Mouse (Mus musculus) stomach, embryonic 14.5 days (tissue): ENCODE data around the gene Rtl8b. TPM values are rescaled to one million over a fixed set of nuclear protein-coding genes. Genes with fewer than 3 reads are reported as not detected.
"Not testable (repeated sequence)": the region's sequence is repeated elsewhere in the genome, so short reads cannot be mapped to it uniquely, and the experiment has no call there.

ENCODE experiments used
- ATAC-seq: fragments of 200-750 bp; cut with Nextera tagmentation; 2 replicates; pipeline ENCODE4 v1.8.0; 2017; ENCODE audit warnings: low read depth, moderate TSS enrichment; ENCODE audit not compliant: insufficient number of reproducible peaks, insufficient read depth, low FRiP score
- H3K27ac ChIP-seq: fragments of 300-500 bp; sonication (generic); 2 replicates; pipeline ENCODE4 v1.5.1; 2014; ENCODE audit warnings: mild to moderate bottlenecking, low read length, moderate library complexity, mixed read lengths
- H3K27me3 ChIP-seq: fragments of 300-500 bp; sonication (generic); 2 replicates; pipeline ENCODE4 v1.6.1; 2014; ENCODE audit warnings: low read length, control low read depth, mixed read lengths; ENCODE audit not compliant: control insufficient read depth, insufficient read depth
- H3K36me3 ChIP-seq: fragments of 300-500 bp; sonication (generic); 2 replicates; pipeline ENCODE4 v1.6.1; 2014; ENCODE audit warnings: mild to moderate bottlenecking, control low read depth, low read length, moderate library complexity, mixed read lengths; ENCODE audit not compliant: control insufficient read depth, insufficient read depth
- H3K4me1 ChIP-seq: fragments of 300-500 bp; sonication (generic); 2 replicates; pipeline ENCODE4 v1.6.1; 2014; ENCODE audit warnings: low read length, control low read depth, mixed read lengths; ENCODE audit not compliant: control insufficient read depth, insufficient read depth
- H3K4me2 ChIP-seq: fragments of 300-500 bp; sonication (generic); replicated peaks from 2 replicates; pipeline ENCODE4 v1.6.1; 2014; ENCODE audit warnings: low read depth, low read length, control low read depth
- H3K4me3 ChIP-seq: fragments of 300-500 bp; sonication (generic); 2 replicates; pipeline ENCODE4 v1.5.1; 2014; ENCODE audit warnings: low read depth, low read length, control low read depth
- H3K9ac ChIP-seq: fragments of 300-500 bp; sonication (generic); replicated peaks from 2 replicates; pipeline ENCODE4 v1.6.1; 2014; ENCODE audit warnings: low read depth, mild to moderate bottlenecking, control low read depth, low read length, moderate library complexity, mixed read lengths
- H3K9me3 ChIP-seq: fragments of 300-500 bp; sonication (generic); 2 replicates; pipeline ENCODE4 v1.6.1; 2016; ENCODE audit warnings: low read depth, low read length, control low read depth; ENCODE audit not compliant: control insufficient read depth
- WGBS: fragments of 180-500 bp; shearing (Covaris S2); extraction: QIAGEN DNeasy Blood & Tissue Kit; methylation state at CpG from one replicate; pipeline ENCODE4 v1.1.7; 2014; 5-methylcytosine and 5-hydroxymethylcytosine counted together
- polyA plus RNA-seq: library from polyadenylated mRNA; unstranded; fragments of >200 nt; fragmentation: Nextera tagmentation; extraction: Ambion mirVana; gene quantifications from 2 replicates; pipeline ENCODE4 v1.2.1, GENCODE M21; 2014

The Rtl8b gene
- polyA plus RNA-seq, 1 experiment from 2014 or later, result 51.0 TPM

GRCm38 (mm10) chrX:53684676-53685075 lies 14.5 kb upstream of the Rtl8b start:
- H3K4me3 ChIP-seq, H3K27ac ChIP-seq, H3K9me3 ChIP-seq, H3K9ac ChIP-seq, ATAC-seq, H3K36me3 ChIP-seq, H3K4me2 ChIP-seq, H3K27me3 ChIP-seq, H3K4me1 ChIP-seq: not testable (repeated sequence)
- 64% methylated on average over 2 of the region's 4 CpGs for WGBS

- not testable (repeated sequence) for H3K27me3 ChIP-seq, H3K4me3 ChIP-seq, H3K9me3 ChIP-seq, ATAC-seq, H3K4me1 ChIP-seq, H3K27ac ChIP-seq, H3K9ac ChIP-seq, H3K36me3 ChIP-seq, H3K4me2 ChIP-seq
- WGBS, result 32% methylated on average over 3 of the region's 3 CpGs
Observed at GRCm38 (mm10) chrX:53682650-53683049, 12.4 kb upstream of the Rtl8b start.

- H3K9me3 ChIP-seq, H3K4me1 ChIP-seq, H3K4me3 ChIP-seq, H3K9ac ChIP-seq, H3K27ac ChIP-seq, H3K36me3 ChIP-seq, ATAC-seq, H3K4me2 ChIP-seq, H3K27me3 ChIP-seq: not testable (repeated sequence)
- 38% methylated on average over 2 of the region's 2 CpGs for WGBS
Observed at GRCm38 (mm10) chrX:53676943-53677342, 6.7 kb upstream of the Rtl8b start.

GRCm38 (mm10) chrX:53670696-53671095 lies 488 bp upstream of the Rtl8b start:
- Histone ChIP-seq H3K27ac (peak overlapping the region; percentile 39; the same call in 1 of the 2 replicates), H3K4me2 (peak overlapping the region; percentile 25)

GRCm38 (mm10) chrX:53669557-53670270 lies 494 bp downstream of the Rtl8b start:
- not testable (repeated sequence) for H3K27me3 ChIP-seq, H3K36me3 ChIP-seq, H3K4me2 ChIP-seq, H3K9ac ChIP-seq, H3K27ac ChIP-seq, H3K9me3 ChIP-seq, H3K4me1 ChIP-seq
- ATAC-seq, result peak; percentile 56
- WGBS, result no CpG with 5 or more reads among the region's 36 CpGs
- peak overlapping the region; percentile 15; the same call in 1 of the 2 replicates for H3K4me3 ChIP-seq

More at GRCm38 (mm10) chrX:53670696-53671095, 488 bp upstream of the Rtl8b start:
- H3K9me3 ChIP-seq, H3K9ac ChIP-seq, ATAC-seq, H3K27me3 ChIP-seq, H3K4me1 ChIP-seq, H3K36me3 ChIP-seq: not testable (repeated sequence)
- WGBS, result 18% methylated on average over 4 of the region's 4 CpGs
- H3K4me3 ChIP-seq, result peak overlapping the region; percentile 15; the same call in 1 of the 2 replicates

GRCm38 (mm10) chrX:53652917-53653316 lies 17.3 kb downstream of the Rtl8b start:
- H3K9ac ChIP-seq, H3K4me3 ChIP-seq, H3K36me3 ChIP-seq, H3K27ac ChIP-seq, H3K4me2 ChIP-seq, H3K4me1 ChIP-seq, ATAC-seq, H3K27me3 ChIP-seq, H3K9me3 ChIP-seq: not testable (repeated sequence)
- 65% methylated on average over 4 of the region's 4 CpGs for WGBS

GRCm38 (mm10) chrX:53645885-53646284 lies 24.3 kb downstream of the Rtl8b start:
- Histone ChIP-seq H3K27ac (no peak overlapping the region), H3K27me3 (no peaks in the 10 kb centered on the region), H3K9me3 (no peaks in the 10 kb centered on the region), H3K36me3 (no peaks in the 10 kb centered on the region), H3K4me1 (no peaks in the 10 kb centered on the region), H3K4me2 (no peak overlapping the region), H3K4me3 (no peak overlapping the region), H3K9ac (no peak overlapping the region)
- no peak for ATAC-seq
- WGBS, result 77% methylated on average over 6 of the region's 6 CpGs

GRCm38 (mm10) chrX:53642980-53643961 lies 26.9 kb downstream of the Rtl8b start, which contains the start of gene Rtl8a:
TSS of gene Rtl8a (minus strand) at chrX:53643682.
- Histone ChIP-seq H3K4me2 (peak within 1 kb of the TSS; percentile 20; the same call in 1 of the 2 replicates), H3K4me3 (peak within 1 kb of the TSS; percentile 20)
- H3K4me1 ChIP-seq, H3K27ac ChIP-seq, H3K27me3 ChIP-seq, H3K9ac ChIP-seq, H3K36me3 ChIP-seq, H3K9me3 ChIP-seq: not testable (repeated sequence)
- WGBS, result 18% methylated on average over 10 of the region's 50 CpGs
- ATAC-seq, result peak; percentile 93
